Mouse (Mus musculus) erythroid progenitor cell, adult 5-6 weeks (primary cell): ENCODE measurements around the gene Prdx6. TPM values are rescaled to one million over a fixed set of nuclear protein-coding genes. Genes with fewer than 3 reads are reported as not detected.

Source experiments
- total RNA-seq, 2 experiments: library from RNA; stranded (forward) in 1 of 2; stranded (reverse) in 1 of 2; fragments of 150-400 nt in 1 of 2; fragments of 186-747, 209-891 nt in 1 of 2; gene quantifications; 2 replicates each; pipeline versions ENCODE4 v1.2.3 to v1.2.4; 2015 to 2017; ENCODE audit warnings: low replicate concordance in 2 of 2

Gene Prdx6
- total RNA-seq, 2 experiments from 2014 or later: 48.9 to 50.3 TPM

Other genes with a start within 250 kb of the Prdx6 start
- 2.5 and 5.4 TPM in 2 replicates for gene Zbtb37, start 216.4 kb downstream of the Prdx6 start, total RNA-seq (2015; ENCODE audit: low replicate concordance)
- 4.8 and 5.0 TPM in 2 replicates for gene Zbtb37, start 216.4 kb downstream of the Prdx6 start, total RNA-seq (2017; ENCODE audit: low replicate concordance)
- 23.1 and 35.3 TPM in 2 replicates for gene Dars2, start 180.6 kb downstream of the Prdx6 start, total RNA-seq (2015; ENCODE audit: low replicate concordance)
- gene Dars2, start 180.6 kb downstream of the Prdx6 start, total RNA-seq (2017; ENCODE audit: low replicate concordance): 18.2 and 27.5 TPM in 2 replicates
- gene Cenpl, start 180.5 kb downstream of the Prdx6 start, total RNA-seq (2015; ENCODE audit: low replicate concordance): 163 and 208 TPM in 2 replicates
- 120 and 126 TPM in 2 replicates for gene Cenpl, start 180.5 kb downstream of the Prdx6 start, total RNA-seq (2017; ENCODE audit: low replicate concordance)
- gene Klhl20, start 119.7 kb downstream of the Prdx6 start, total RNA-seq (2015; ENCODE audit: low replicate concordance): 12.6 and 25.6 TPM in 2 replicates
- gene Klhl20, start 119.7 kb downstream of the Prdx6 start, total RNA-seq (2017; ENCODE audit: low replicate concordance): 6.0 and 6.6 TPM in 2 replicates
- not detected in 2 replicates for gene Ankrd45, start 108.5 kb downstream of the Prdx6 start, total RNA-seq (2015; ENCODE audit: low replicate concordance)
- gene Ankrd45, start 108.5 kb downstream of the Prdx6 start, total RNA-seq (2017; ENCODE audit: low replicate concordance): not detected in 2 replicates
- not detected in 2 replicates for gene Tex50, start 91.9 kb downstream of the Prdx6 start, total RNA-seq (2015; ENCODE audit: low replicate concordance)
- not detected in 2 replicates for gene Tex50, start 91.9 kb downstream of the Prdx6 start, total RNA-seq (2017; ENCODE audit: low replicate concordance)
- gene Tnfsf4, start 144.2 kb upstream of the Prdx6 start, total RNA-seq (2015; ENCODE audit: low replicate concordance): 5.9 TPM in 1 of 2 replicates, not detected in the other
- not detected in 2 replicates for gene Tnfsf4, start 144.2 kb upstream of the Prdx6 start, total RNA-seq (2017; ENCODE audit: low replicate concordance)
- not detected in 2 replicates for gene Tnfsf18, start 243.4 kb upstream of the Prdx6 start, total RNA-seq (2015; ENCODE audit: low replicate concordance)
- 0.13 TPM in 1 of 2 replicates, not detected in the other for gene Tnfsf18, start 243.4 kb upstream of the Prdx6 start, total RNA-seq (2017; ENCODE audit: low replicate concordance)